Mouse (Mus musculus) adrenal gland, postnatal 25 days (tissue): Measurements from ENCODE around the gene Sult1c2. TPM values are rescaled to one million over a fixed set of nuclear protein-coding genes. Genes with fewer than 3 reads are reported as not detected.
"Not testable (repeated sequence)": the region's sequence is repeated elsewhere in the genome, so short reads cannot be mapped to it uniquely, and the experiment has no call there.

Source experiments
- DNase-seq: peaks from one replicate; pipeline ENCODE4 v3.0.0; 2021; ENCODE audit warnings: mixed read lengths
- long read RNA-seq: library from polyadenylated mRNA; stranded (forward); transcript quantifications from one replicate; pipeline ENCODE4 v2.0.0, GENCODE M21; 2021
- total RNA-seq: library from RNA; stranded (reverse); gene quantifications from 2 replicates; pipeline ENCODE4 v1.2.3, GENCODE M21; 2021

Gene Sult1c2
- total RNA-seq, result 0.81 and 0.88 TPM in 2 replicates
- long read RNA-seq, partial matches to known transcripts, result 0 of 1 reads
- long read RNA-seq, other reads (novel, unspliced or antisense), result 0 of 1 reads

DNA sequence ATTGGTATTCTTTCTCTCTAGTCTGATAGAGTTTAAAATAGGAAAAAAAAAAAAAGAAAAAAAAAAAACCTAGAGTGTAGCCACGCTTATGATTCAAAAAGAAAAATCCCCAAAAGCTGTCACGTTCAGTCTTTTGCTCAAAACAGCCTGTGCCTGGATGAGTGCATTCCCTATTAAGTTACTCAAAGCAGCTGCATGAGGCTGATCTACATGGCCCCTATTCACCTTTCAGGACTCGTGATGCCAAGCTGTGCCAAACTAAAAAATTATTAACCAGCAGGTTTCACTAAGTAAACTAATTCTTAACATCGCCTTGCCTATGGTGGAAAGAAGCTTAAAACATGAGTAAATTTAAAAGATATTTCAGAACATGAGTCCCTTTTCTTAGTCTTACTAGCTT, at the start of gene Sult1c2:
Gene Sult1c2 (minus strand): TSS at position 134 of the 400 bp plus-strand sequence.
- no peak for DNase-seq

DNA sequence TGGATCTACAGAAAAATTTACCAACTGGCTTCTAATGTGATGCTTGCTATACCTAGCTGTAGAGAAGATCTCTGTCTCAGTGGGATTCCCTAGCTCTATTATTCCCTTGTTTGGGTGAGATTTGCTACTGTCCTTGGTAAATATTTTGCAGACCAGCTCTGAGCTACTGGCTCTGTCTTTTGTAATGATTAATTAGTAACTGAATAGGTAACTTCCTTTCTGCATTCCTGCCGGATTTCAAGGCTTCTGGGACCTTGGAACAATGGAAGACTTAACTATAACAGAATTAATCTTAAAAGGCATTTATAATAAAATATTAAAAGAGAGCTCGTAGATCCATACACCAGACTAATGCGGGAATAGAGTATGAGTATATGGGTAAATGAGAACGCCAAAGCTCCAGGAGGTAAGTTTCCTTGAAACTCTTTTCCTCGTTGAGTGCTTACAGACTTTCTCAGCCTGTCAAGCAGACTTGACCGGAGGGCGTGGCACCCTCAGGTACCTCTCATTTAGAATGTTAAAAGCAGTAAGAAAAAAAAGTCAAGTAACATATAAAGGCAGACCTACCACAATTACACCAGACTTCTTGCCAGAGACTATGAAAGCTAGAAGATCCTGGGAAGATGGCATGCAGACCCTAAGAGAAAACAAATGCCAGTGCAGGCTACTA, 33.0 kb upstream of the Sult1c2 start:
- DNase-seq, result not testable (repeated sequence)

GRCm38 (mm10) chr17:53874433-53874832, 28.3 kb upstream of the Sult1c2 start:
- peak; percentile 3 for DNase-seq

GRCm38 (mm10) chr17:53872192-53872591, 26.1 kb upstream of the Sult1c2 start:
- no peak for DNase-seq

DNA sequence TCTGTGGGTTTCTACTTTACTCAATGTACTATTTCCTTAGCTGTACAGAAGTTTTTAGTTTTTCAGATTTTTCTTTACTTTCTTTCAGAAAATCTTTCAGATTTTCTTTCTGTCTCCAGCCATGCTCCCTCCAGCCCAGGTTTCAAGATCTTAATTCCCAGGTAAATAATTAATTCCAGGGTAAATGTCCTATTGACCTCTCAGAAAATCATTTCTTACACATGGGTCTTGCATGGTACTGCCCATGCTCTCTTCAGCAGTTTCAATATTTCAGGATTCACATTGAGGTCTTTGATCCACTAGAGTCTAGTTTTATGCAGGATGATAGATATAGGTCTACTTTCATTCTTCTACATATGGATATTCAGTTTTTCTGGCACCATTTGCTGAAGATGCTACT, 23.8 kb upstream of the Sult1c2 start:
- DNase-seq, result no peak

DNA sequence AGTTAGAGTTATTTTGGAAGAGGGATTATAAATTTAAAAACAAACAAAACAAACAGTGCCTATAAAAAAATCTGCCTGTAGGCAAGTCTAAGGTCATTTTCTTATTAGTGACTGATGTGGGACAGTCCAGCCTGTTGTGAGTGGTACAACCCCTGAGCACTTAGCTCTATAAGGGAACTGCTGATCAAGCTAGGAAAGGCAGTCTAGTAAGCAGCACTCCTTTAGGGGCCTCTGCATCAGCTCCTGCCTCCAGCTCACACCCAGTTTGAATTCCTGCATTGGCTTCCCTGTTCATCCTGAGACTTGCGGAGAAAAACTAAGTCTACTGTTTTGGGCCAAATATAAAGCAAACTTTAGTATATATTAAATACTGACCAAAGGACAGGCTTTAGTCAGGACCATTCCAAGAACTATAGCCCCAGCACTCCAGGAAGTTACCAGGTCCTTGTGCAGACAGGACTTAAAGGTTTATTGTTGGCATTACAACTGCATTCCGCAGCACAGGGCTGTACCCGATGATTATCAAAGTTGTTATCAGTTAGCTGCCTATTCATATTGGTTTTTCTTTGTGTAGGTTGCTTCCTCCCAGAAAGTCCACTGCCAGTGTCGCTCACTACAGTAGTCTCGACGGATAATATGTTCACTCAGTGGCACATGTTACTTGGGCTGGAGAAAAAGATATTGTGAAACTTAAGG, 19.3 kb upstream of the Sult1c2 start:
- no peak for DNase-seq

GRCm38 (mm10) chr17:53860548-53860947, 14.4 kb upstream of the Sult1c2 start:
- DNase-seq, result no peak

- DNase-seq, result no peak
Measured at GRCm38 (mm10) chr17:53854992-53855391, 8.9 kb upstream of the Sult1c2 start.

GRCm38 (mm10) chr17:53845796-53846195, 343 bp downstream of the Sult1c2 start:
- peak; percentile 2 for DNase-seq

DNA sequence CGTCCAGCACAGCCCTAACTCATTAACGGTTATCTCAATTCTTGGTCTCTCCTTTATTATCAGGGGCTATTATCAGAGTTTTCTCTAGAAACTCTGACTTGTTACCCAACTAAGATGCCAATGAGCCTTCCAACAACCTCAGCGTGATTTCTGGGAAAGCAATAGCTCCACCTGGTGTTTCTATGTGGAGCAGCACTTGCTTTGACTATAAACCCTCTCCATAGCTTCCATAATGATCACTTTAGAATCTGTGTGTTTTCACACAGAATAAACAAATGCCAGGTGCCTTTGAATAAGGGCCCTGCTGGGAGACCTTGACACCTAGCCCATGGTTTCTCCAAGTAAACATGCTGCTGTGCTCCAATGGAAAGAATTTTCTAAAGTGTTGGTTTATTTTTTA, 12.8 kb downstream of the Sult1c2 start:
- DNase-seq, result peak; percentile 6

- DNase-seq, result not testable (repeated sequence)
Measured at GRCm38 (mm10) chr17:53803974-53804373, 42.2 kb downstream of the Sult1c2 start.

- DNase-seq, result no peak
Measured at GRCm38 (mm10) chr17:53783381-53783780, 62.8 kb downstream of the Sult1c2 start.

Other genes with a start within 250 kb of the Sult1c2 start
- gene Sgo1, start 157.0 kb downstream of the Sult1c2 start, total RNA-seq, result 2.3 and 2.8 TPM in 2 replicates
- not detected in 2 replicates for gene Sult1c1, start 144.3 kb upstream of the Sult1c2 start, total RNA-seq